Mouse (Mus musculus): ENCODE data around the gene Vav2. TPM values are rescaled to one million over a fixed set of nuclear protein-coding genes. Genes with fewer than 3 reads are reported as not detected.

Vav2 gene
- polyA plus RNA-seq, 1 experiment from 2014 or later: 15.6 TPM

DNA sequence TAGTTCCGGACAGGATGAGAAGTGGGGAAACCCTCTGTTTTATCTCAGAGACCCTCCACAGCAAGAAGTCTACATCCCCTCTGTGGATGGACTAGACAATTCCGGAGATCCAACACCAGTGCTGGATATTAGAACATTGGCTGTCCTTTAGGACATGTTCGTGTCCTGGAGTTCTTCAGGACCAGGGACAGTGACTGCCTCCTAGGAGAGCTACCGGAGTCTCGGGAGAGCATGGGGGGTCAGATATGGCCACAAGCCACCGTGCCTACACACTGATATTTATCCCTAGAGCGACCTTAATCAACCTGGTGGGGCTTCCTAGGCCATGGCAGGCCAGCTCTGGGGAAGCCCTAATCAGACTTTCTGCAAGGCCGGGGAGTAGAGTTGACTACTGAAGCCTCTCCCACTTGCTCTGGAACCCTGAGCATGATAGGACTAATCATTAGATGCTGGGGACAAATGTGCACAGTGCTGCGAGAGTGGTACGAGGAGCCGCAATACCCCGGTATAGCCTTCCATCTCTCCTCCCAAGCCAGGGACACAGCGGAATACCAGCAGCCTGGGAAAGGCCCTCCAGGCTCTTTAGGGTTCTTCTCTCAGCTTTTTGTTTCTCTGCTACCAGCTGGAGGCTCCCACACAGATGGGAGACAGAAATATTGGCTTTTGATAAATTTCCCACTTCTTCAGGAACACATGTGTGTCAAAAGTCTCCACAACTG, 125.9 kb downstream of the Vav2 start:
- ATAC-seq (ENCODE audit: low FRiP score, low read depth): no peak
- peak overlapping the region; percentile 71 for H3K27ac ChIP-seq (replicated peaks)

DNA sequence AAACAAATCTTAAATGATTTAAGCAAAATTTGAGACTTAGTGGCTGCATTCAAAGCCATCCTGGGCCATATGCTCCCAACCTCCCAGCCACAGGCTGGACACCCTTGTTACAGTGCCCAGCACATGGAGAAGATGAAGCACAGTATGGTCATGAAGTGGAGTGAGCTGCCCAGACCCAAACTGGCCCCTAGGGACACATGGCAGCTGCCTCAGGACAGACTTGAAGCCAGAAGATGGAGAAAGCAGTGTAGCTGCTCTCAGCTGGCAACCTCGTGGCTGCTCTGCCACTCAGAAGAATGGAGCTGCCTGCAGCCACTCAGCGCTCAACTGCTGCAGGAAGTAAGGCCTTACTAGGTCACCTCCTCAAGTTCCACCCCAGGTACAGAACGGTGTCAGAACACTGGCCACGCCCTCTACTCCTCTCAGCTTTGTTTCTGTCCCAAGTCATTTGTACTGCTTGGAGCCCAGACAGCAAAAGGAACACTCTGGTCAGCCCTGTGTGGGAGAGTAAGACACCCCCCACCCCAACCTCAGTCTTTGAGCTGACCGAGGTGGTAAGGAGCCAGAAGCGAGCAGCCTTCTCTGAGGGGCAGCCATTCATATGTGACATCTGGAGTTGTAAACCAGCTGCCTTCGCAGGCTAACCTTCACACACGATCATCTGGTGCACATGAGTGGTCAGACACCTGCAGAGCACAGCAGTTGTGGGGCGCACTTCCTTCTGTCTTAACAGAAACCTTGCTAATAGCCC, 130.0 kb downstream of the Vav2 start:
- 0 out of 2 replicates have a peak overlapping the region, but pooled peaks have one; percentile 37 for H3K27ac ChIP-seq (replicated peaks)
- no peak for ATAC-seq (ENCODE audit: low FRiP score, low read depth)

More for the DNA sequence above, 125.9 kb downstream of the Vav2 start:
- Histone ChIP-seq H3K36me3 (no peaks in the 10 kb centered on the region), H3K4me1 (replicated peaks) (peaks cover 30% of the 10 kb centered on the region), H3K9ac (no peak overlapping the region), H3K27me3 (no peaks in the 10 kb centered on the region), H3K4me2 (no peak overlapping the region), H3K4me3 (no peak overlapping the region), H3K9me3 (no peaks in the 10 kb centered on the region)
- 64% methylated on average over 13 of the region's 13 CpGs for WGBS

DNA sequence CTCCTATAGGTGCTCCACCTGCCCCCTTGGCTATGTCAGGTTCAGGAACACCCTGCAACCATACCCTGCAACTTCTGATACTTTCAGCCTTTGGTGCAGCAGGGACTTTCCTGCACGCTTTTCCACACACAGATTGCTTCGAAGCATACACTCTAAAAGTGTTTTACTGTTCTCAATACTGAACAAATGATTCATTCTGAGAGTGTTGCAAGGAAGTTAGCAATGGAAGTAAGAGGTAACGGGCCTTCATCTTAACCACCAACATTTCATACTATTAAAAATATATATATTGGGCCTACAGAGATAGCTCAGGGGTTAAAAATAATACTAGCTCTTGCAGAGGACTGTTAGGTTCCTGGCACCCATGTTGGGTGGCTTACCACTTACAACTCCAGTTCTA, 132.1 kb downstream of the Vav2 start:
- WGBS: 97% methylated on average over 3 of the region's 3 CpGs
- ATAC-seq (ENCODE audit: low FRiP score, low read depth): no peak
- no peak overlapping the region for H3K4me3 ChIP-seq

More for the DNA sequence above, 130.0 kb downstream of the Vav2 start:
- no peak overlapping the region for H3K4me2 ChIP-seq
- no peak overlapping the region for H3K4me3 ChIP-seq
- H3K9ac ChIP-seq: no peak overlapping the region
- 74% methylated on average over 9 of the region's 9 CpGs for WGBS
- H3K27me3 ChIP-seq: no peaks in the 10 kb centered on the region
- no peaks in the 10 kb centered on the region for H3K9me3 ChIP-seq
- H3K4me1 ChIP-seq (replicated peaks): peaks cover 14% of the 10 kb centered on the region
- H3K36me3 ChIP-seq: peaks cover 1% of the 10 kb centered on the region; the same call in 1 of the 2 replicates

DNA sequence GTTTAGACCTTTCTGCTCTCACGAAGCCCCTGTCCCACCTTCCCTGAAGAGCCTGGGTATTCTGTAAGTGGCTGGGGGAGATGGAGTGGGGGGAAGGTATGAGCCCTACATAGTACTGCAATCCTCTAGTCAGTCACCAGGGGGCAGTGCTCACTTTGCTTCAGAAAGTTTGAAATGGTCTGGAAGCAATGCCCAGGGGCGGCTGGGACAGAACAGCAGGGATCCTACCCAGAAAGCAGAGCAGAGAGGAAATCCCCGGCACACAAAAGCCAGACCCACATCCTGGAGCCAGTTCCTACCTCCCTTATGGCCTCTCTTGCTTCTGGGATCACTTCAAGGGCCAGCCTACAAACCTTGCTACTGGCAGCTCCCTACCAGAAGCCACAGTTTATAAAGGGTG, 137.8 kb downstream of the Vav2 start:
- Histone ChIP-seq H3K4me2 (no peak overlapping the region), H3K27me3 (no peaks in the 10 kb centered on the region), H3K4me1 (replicated peaks) (peaks cover 9% of the 10 kb centered on the region), H3K4me3 (no peak overlapping the region), H3K27ac (replicated peaks) (peak overlapping the region; percentile 58), H3K9ac (no peak overlapping the region), H3K36me3 (peaks cover 9% of the 10 kb centered on the region), H3K9me3 (no peaks in the 10 kb centered on the region)
- peak; percentile 53 for ATAC-seq (ENCODE audit: low FRiP score, low read depth)
- WGBS: 11% methylated on average over 3 of the region's 3 CpGs

More for the DNA sequence above, 132.1 kb downstream of the Vav2 start:
- peaks cover 9% of the 10 kb centered on the region for H3K36me3 ChIP-seq
- H3K9ac ChIP-seq: no peak overlapping the region
- H3K4me2 ChIP-seq: no peak overlapping the region
- H3K4me1 ChIP-seq (replicated peaks): no peaks in the 10 kb centered on the region
- H3K27ac ChIP-seq (replicated peaks): no peak overlapping the region
- no peaks in the 10 kb centered on the region for H3K27me3 ChIP-seq
- no peaks in the 10 kb centered on the region for H3K9me3 ChIP-seq

DNA sequence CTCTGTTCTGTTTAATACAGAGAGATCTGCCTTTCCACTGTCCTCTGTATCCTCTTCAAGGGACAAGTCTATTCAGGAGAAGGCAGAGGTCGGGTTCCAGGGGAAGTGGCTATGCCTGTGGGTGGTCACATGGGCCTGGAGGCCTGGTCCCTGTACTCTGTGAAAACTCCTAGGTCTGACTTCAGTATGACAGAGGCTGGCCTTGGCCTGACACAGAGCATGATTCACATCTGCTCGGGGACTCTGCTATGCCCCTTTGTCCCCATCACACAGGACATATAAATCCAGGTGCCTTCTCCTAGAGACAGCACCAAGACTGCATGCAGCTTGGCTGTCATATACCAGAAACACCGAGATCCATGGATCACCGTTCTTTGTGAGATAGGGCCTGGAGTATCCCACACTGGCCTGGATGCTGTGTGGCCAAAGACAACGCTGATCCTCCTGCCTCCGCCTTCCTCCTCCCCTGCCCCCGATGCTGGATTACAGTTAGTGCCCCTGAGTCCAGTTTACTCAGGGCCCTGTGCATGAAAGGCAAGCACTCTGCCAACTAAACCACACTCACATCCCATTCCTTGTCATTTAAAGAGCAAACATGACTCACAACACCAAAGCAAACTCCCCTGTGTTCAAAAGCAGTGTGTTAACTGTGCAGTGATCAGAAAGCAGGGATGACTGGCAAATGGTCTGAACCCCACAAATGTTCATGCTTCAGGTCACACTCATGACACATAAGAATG, 139.7 kb downstream of the Vav2 start:
- H3K4me2 ChIP-seq: no peak overlapping the region
- no peaks in the 10 kb centered on the region for H3K27me3 ChIP-seq
- H3K27ac ChIP-seq (replicated peaks): no peak overlapping the region
- H3K4me3 ChIP-seq: no peak overlapping the region
- peaks cover 9% of the 10 kb centered on the region for H3K4me1 ChIP-seq (replicated peaks)
- 85% methylated on average over 7 of the region's 7 CpGs for WGBS
- H3K9me3 ChIP-seq: no peaks in the 10 kb centered on the region
- ATAC-seq (ENCODE audit: low FRiP score, low read depth): no peak
- peaks cover 13% of the 10 kb centered on the region for H3K36me3 ChIP-seq
- no peak overlapping the region for H3K9ac ChIP-seq

DNA sequence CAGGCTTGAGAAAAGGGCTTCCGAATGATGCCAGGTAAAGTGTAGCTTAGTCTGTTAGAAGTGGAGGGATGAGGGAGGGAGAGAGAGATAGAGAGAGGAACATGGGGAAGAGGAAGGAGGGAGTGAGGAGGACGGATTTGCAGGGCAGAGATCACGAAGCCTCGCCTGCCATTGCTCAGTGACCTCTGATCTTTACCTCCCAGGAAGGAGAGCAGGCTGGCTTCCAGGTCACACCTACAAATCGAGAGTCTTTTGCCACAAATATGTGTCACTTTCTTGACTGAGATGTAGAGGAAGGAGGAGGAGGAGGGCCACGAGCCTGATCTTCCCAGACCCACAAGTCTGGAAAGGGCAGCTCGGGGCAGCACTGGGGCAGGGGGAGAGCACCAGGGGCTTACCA, 142.4 kb downstream of the Vav2 start:
- no peak overlapping the region for H3K4me3 ChIP-seq
- ATAC-seq (ENCODE audit: low FRiP score, low read depth): no peak
- no peaks in the 10 kb centered on the region for H3K27me3 ChIP-seq
- H3K27ac ChIP-seq (replicated peaks): no peak overlapping the region
- H3K9me3 ChIP-seq: no peaks in the 10 kb centered on the region
- WGBS: 86% methylated on average over 7 of the region's 7 CpGs
- H3K4me2 ChIP-seq: no peak overlapping the region
- H3K4me1 ChIP-seq (replicated peaks): peaks cover 7% of the 10 kb centered on the region
- H3K36me3 ChIP-seq: peaks cover 7% of the 10 kb centered on the region; the same call in 1 of the 2 replicates
- H3K9ac ChIP-seq: no peak overlapping the region

DNA sequence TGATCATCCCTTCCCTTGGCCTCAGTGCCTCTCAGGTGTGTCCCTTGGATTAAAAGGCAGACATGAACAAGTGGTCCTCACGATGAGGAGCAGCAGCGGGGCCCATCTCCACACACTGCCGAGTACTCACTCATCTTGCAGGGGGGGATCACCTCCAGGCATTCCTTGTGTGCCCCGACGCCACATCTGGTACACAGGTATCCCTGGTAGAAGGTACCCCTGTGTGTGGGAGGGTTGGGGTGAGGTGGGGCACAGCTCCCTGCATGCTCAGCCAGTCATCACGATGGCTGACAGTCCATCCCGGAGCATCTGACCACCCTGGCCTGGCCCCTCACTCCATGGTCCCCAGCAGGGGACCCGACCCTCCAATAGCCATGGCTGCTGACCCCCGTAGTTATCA, 145.1 kb downstream of the Vav2 start:
- H3K4me2 ChIP-seq: no peak overlapping the region
- H3K9me3 ChIP-seq: no peaks in the 10 kb centered on the region
- H3K9ac ChIP-seq: no peak overlapping the region
- peaks cover 21% of the 10 kb centered on the region for H3K36me3 ChIP-seq
- 91% methylated on average over 9 of the region's 9 CpGs for WGBS
- no peak overlapping the region for H3K4me3 ChIP-seq
- no peaks in the 10 kb centered on the region for H3K4me1 ChIP-seq (replicated peaks)
- no peak overlapping the region for H3K27ac ChIP-seq (replicated peaks)
- H3K27me3 ChIP-seq: no peaks in the 10 kb centered on the region
- no peak for ATAC-seq (ENCODE audit: low FRiP score, low read depth)

DNA sequence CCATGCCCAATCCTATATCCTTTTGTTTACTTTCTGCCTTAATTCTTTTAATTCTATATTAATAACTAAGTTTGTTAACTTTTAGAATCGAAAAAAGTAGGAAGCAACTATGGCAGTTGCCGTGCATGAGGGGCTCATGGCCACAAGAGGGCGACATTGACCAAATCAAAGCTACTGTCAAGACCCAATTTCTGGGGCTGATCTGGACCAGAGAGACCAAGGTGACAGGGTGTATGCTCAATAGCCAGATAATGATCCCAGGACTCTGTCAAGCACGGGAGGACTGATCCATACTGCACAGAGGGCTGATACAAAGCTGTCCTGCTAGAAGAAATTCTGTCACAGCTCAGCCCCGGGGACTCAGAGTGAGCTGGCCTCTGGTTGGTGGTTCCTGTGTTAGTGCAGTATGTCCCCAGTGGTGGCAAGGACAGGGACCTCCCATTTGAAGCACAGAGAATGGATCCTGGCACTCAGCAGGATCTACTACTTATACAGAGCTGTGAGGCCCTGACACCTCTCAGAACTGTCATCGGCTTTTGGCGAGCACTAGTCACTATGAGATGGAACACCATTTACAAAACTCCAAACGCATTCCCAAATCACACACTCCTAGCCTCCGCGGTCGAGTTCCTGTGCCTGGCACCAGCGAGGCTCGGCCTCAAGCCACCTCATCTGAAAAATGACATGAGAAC, 145.8 kb downstream of the Vav2 start:
- Histone ChIP-seq H3K4me2 (no peak overlapping the region), H3K9ac (no peak overlapping the region), H3K9me3 (no peaks in the 10 kb centered on the region), H3K4me1 (replicated peaks) (no peaks in the 10 kb centered on the region), H3K36me3 (peaks cover 27% of the 10 kb centered on the region), H3K27me3 (no peaks in the 10 kb centered on the region), H3K27ac (replicated peaks) (no peak overlapping the region), H3K4me3 (no peak overlapping the region)
- 68% methylated on average over 13 of the region's 13 CpGs for WGBS
- no peak for ATAC-seq (ENCODE audit: low FRiP score, low read depth)

DNA sequence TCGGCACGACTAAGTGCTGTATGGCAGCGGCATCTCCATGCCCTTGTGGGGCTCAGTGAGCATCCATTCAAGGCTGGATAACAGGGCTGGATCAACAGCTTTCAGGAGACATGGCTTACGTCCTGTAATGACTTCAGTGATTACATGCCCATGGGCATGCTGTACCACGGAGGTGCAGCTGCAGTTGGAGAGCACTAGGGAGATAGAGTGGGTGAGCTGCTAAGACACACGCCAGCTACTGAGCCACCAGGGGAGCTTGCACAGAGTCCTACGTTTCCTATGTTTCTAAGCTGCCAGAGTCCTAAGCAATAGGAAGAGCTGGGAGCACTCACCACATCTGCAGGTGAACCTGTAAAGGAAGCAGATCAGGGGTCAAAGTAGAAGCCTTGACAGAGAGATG, 148.0 kb downstream of the Vav2 start:
- Histone ChIP-seq H3K9me3 (no peaks in the 10 kb centered on the region), H3K4me1 (replicated peaks) (no peaks in the 10 kb centered on the region), H3K4me2 (no peak overlapping the region), H3K4me3 (no peak overlapping the region), H3K36me3 (peaks cover 42% of the 10 kb centered on the region), H3K27ac (replicated peaks) (no peak overlapping the region), H3K27me3 (no peaks in the 10 kb centered on the region), H3K9ac (no peak overlapping the region)
- WGBS: 93% methylated on average over 7 of the region's 7 CpGs
- no peak for ATAC-seq (ENCODE audit: low FRiP score, low read depth)

DNA sequence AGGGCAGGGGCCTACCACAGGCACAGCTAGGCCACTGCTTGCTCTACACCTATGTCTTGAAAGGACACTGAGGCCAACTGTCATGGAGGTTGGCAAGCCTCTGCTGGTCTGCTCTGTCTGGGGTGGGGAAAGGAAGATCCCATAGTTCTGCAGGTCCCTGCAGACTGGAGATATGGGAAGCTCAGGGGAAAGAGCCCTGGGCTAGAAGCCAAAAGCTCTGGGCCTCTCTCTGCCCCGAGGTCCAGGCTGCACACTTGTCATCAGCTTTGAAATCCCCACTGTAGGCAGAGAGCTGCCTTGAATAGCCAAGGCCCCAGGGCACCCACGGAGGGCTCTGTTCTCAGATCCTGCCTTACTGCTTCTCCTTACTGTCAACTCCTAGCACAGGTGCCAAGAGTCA, 158.5 kb downstream of the Vav2 start:
- Histone ChIP-seq H3K4me3 (no peak overlapping the region), H3K4me2 (no peak overlapping the region), H3K36me3 (peaks cover 46% of the 10 kb centered on the region), H3K9me3 (no peaks in the 10 kb centered on the region), H3K27me3 (no peaks in the 10 kb centered on the region), H3K9ac (no peak overlapping the region), H3K27ac (replicated peaks) (no peak overlapping the region), H3K4me1 (replicated peaks) (no peaks in the 10 kb centered on the region)
- no peak for ATAC-seq (ENCODE audit: low FRiP score, low read depth)
- 78% methylated on average over 2 of the region's 2 CpGs for WGBS

DNA sequence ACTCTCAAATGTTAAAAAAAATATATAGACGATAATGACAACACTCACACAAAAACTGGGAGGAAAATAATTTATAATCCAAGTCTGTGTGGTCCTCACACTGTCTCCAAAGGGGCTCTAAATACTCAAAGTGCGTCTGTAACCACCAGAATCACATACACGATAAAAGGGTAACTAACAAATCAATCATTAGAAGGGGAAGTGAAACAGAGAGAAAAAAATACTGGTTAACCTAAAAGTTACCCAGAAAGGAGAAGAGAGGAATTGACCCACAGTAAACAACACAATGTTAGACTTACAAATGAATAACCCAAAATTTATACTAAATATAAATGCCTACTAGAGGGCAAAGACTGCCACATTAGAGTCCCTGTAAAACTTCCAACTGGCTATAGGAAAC, 161.0 kb downstream of the Vav2 start:
- H3K36me3 ChIP-seq: peaks cover 49% of the 10 kb centered on the region
- 92% methylated on average over 3 of the region's 3 CpGs for WGBS

More for the DNA sequence above, 161.0 kb downstream of the Vav2 start:
- Histone ChIP-seq H3K4me3 (no peak overlapping the region), H3K4me2 (no peak overlapping the region), H3K27me3 (no peaks in the 10 kb centered on the region), H3K27ac (replicated peaks) (no peak overlapping the region), H3K9ac (no peak overlapping the region), H3K4me1 (replicated peaks) (no peaks in the 10 kb centered on the region), H3K9me3 (no peaks in the 10 kb centered on the region)
- ATAC-seq (ENCODE audit: low FRiP score, low read depth): no peak

Measured in hindbrain, embryonic 15.5 days (tissue).